Mouse (Mus musculus) CH12.LX (cell line): ENCODE measurements around the gene Kirrel2.

Experiments used
- CTCF ChIP-seq, 2 experiments: IDR thresholded peaks in 1 of 2; conservative IDR thresholded peaks in 1 of 2; 2 replicates each; pipeline ENCODE4 v1.5.1; 2011 to 2012; ENCODE audit warnings: low read depth in 2 of 2, low read length in 2 of 2, improper control_type of control experiment in 1 of 2, inconsistent platforms in 1 of 2, mild to moderate bottlenecking in 1 of 2, moderate library complexity in 1 of 2
- E2F4 ChIP-seq: IDR thresholded peaks from 2 replicates; pipeline ENCODE4 v1.6.1; 2011; ENCODE audit warnings: low read depth, low read length, improper control_type of control experiment; ENCODE audit not compliant: insufficient replicate concordance
- POLR2A ChIP-seq: IDR thresholded peaks from 2 replicates; pipeline ENCODE4 v1.6.1; 2011; ENCODE audit warnings: low read depth, mild to moderate bottlenecking, improper control_type of control experiment, low read length
- ZMIZ1 ChIP-seq: IDR thresholded peaks from 2 replicates; pipeline ENCODE4 v1.6.1; 2012; ENCODE audit warnings: low read depth, mild to moderate bottlenecking, inconsistent platforms, low read length, improper control_type of control experiment

- TF ChIP-seq E2F4, result no peak
- no peak for TF ChIP-seq CTCF (conservative IDR thresholded peaks at IDR 0.05 in 1 of 2, IDR thresholded peaks at IDR 0.05 in 1 of 2; ENCODE audit: low read depth in 2 of 2, low read length in 2 of 2)
- TF ChIP-seq ZMIZ1, result no peak
- no peak for TF ChIP-seq POLR2A
Observed at GRCm38 (mm10) chr7:30422560-30422959, 34.9 kb downstream of the Kirrel2 start.
